Mouse (Mus musculus): ENCODE data around the gene 4930522L14Rik.
"Not testable (repeated sequence)": the region's sequence is repeated elsewhere in the genome, so short reads cannot be mapped to it uniquely, and the experiment has no call there.

4930522L14Rik gene

DNA sequence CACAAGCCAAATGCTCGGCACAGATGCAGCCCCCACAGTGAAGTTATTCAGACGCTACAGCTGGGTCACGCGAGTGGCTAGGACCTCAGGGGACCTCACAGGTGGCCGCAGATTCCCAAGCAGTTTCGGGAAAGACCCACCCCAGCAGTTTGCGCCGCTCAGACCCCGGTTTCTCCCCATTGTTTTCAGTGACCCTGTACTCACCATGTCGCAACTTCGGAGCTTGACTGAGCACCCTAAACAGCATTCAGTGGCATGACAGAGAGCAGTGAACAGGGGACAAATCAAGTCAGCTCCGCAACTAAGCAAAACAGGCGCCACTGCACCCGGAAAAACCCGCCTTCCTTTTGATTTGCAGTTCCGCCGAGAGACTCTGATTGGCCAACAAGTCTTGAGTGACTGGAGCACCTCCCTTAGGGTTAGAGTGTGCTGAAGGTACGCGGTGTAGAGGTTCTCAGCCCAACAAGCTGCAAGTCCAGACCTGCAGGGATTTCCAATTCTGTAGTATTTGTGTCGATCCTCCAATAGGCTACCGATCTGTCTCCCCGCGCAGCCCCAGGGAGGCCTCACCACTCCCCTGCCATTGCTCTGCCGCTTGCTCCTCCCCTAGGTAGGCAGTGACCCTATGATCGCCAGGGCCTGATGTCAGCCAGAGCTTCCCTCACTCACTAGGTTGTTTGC lies at the start of gene 4930522L14Rik:
4930522L14Rik (minus strand) TSS at position 496 of the 681 bp plus-strand sequence.
- DNase-seq, result peak; percentile 83

DNA sequence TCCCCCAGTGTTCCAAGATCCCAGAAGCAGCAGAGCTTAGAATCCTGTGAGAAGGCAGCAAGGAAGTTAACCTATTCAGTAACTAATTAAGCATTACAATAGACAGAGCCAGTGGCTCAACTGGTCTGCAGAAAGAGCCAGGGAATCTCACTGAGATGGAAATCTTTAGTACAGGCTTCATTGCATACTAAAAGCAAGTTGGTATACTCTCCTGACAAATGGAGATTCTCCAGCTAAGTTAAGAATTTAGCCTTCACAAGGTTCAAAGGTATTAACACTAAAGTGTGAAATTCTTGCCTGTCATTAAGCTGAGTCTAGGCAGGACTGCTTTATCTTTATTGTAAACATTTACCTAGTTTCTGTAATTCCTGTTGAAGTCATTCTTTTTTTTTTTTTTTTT lies 49.8 kb upstream of the 4930522L14Rik start:
- not testable (repeated sequence) for DNase-seq

DNA sequence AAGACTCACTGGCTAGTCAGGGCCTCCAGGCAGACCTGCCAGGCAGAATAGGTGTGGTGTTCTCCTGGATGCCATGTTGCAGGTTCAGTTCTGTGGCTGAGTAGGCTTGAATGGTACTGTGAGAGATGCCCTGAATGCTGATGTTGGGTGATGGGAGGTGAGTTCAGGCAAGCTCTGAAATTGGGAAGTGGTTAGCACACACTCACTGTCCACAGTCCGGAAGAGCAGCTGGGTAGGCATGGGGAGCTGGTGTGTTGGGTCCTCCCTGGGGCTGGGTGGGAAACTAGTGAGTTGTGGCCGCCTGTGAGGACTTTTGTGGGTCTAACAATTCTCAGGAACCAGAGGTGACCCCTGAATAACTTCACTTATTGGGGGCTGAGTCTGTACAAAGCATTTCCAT lies 48.3 kb upstream of the 4930522L14Rik start:
- not testable (repeated sequence) for DNase-seq

DNA sequence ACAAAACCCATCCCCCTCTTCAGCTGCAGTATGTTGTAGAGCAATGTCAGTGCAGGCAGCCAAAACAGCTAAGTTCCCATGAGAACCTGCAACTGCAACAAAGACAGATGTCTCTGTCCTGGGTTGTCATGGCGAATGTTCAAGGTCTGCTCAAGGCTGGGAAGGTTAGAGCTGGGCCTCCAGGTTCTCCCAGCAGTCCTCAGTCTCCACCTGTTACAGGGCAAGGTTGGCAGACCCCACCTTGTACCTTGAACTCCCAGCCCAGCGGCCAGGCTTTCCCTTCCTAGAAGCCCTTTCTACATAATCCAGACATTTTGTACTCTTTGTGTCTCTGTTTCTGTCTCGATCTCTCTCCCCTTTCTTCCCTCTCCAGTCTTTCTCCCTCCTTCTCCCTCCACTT lies 45.3 kb upstream of the 4930522L14Rik start:
- DNase-seq, result not testable (repeated sequence)

DNA sequence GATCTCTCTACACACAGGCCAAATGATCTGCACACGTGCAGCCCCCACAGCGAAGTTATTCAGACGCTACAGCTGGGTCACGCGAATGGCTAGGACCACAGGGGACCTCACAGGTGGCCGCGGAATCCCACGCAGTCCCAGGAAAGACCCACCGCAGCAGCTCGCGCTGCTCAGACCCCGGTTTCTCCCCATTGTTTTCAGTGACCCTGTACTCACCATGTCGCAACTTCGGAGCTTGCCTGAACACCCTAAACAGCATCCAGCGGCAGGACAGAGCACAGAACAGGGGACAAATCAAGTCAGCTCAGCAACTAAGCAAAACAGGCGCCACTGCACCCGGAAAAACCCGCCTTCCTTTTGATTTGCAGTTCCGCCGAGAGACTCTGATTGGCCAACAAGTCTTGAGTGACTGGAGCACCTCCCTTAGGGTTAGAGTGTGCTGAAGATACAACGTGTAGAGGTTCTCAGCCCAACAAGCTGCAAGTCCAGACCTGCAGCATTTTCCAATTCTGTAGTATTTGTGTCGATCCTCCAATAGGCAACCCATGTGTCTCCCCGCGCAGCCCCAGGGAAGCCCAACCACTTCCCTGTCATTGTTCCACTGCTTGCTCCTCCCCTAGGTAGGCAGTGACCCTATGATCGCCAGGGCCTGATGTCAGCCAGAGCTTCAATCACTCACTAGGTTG lies 44.4 kb upstream of the 4930522L14Rik start:
- peak; percentile 66 for DNase-seq

DNA sequence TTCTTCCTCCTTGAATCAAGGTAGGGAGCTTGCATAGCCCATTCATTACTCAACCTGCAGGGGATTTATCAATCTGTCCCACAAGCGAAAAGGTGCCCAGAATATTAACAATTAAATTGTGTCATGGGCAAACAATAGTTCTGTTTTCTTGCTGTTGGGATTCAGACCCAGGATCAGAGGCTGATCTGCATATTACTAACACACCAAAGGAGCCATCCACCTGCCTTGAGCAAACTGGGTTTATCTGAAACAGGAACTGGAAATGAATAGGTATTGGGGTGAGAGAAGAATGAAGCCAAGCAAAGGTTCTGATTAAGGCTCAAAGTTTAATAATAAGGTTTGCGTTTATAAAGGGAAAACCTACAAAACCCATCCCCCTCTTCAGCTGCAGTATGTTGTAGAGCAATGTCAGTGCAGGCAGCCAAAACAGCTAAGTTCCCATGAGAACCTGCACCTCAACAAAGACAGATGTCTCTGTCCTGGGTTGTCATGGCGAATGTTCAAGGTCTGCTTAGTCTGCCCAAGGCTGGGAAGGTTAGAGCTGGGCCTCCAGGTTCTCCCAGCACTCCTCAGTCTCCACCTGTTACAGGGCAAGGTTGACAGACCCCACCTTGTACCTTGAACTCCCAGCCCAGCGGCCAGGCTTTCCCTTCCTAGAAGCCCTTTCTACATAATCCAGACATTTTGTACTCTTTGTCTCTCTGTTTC lies 541 bp upstream of the 4930522L14Rik start:
- not testable (repeated sequence) for DNase-seq

DNA sequence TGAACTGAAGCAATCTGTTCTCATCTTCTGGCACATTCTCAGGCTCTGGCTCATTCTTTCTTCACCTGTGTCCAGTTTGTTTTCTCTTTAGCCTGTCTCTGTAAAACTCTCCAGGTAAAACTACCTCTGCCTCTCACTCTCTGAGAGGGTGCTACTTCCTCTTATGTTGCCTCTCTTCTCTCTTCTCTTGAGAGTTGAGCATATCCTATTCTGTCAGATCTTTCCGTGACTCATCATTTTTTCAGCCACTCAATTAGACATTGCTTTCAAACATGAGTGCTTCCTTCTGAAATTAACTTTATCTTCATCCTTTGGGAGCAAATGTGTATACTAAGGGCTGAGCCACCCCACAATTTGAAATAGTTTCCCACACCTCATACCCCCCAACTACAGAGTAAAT lies 6.6 kb downstream of the 4930522L14Rik start:
- DNase-seq, result not testable (repeated sequence)

DNA sequence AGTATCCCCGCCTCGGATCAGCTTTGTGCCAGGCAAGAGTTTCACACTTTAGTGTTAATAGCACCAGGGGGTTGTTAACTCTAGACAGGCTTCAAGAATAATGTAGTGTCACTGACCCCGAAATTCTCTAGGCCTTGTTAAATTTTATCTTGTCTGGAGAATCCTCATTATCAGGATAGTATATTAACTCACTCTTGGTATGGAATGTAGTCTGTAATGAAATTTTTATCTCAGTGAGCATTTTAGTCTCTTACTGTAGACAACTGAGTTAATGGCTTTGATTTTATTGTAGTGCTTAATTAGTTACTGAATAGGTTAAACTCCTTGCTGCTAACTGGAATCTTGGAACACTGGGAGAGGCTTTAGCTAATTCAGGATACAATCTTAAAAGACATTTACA lies 34.3 kb downstream of the 4930522L14Rik start:
- DNase-seq, result not testable (repeated sequence)

DNA sequence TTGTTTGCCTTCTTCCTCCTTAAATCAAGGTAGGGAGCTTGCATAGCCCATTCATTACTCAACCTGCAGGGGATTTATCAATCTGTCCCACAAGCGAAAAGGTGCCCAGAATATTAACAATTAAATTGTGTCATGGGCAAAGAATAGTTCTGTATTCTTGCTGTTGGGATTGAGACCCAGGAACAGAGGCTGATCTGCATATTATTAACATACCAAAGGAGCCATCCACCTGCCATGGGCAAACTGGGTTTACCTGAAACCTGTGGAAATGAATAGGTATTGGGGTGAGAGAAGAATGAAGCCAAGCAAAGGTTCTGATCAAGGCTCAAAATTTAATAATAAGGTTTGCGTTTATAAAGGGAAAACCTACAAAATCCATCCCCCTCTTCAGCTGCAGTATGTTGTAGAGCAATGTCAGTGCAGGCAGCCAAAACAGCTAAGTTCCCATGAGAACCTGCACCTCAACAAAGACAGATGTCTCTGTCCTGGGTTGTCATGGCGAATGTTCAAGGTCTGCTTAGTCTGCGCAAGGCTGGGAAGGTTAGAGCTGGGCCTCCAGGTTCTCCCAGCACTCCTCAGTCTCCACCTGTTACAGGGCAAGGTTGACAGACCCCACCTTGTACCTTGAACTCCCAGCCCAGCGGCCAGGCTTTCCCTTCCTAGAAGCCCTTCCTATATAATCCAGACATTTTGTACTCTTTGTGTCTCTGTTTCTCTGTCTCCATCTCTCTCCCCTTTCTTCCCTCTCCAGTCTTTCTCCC lies 60.3 kb downstream of the 4930522L14Rik start:
- not testable (repeated sequence) for DNase-seq

DNA sequence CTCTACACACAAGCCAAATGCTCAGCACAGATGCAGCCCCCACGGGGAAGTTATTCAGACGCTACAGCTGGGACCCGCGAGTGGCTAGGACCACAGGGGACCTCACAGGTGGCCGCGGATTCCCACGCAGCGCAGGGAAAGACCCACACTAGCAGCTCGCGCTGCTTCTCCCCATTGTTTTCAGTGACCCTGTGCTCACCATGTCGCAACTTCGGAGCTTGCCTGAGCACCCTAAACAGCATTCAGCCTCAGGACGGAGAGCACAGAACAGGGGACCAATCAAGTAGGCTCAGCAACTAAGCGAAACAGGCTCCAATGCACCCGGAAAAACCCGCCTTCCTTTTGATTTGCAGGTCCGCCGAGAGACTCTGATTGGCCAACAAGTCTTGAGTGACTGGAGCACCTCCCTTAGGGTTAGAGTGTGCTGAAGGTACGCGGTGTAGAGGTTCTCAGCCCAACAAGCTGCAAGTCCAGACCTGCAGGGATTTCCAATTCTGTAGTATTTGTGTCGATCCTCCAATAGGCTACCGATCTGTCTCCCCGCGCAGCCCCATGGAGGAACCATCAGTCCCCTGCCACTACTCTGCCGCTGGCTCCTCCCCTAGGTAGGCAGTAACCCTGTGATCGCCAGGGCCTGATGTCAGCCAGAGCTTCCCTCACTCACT lies 61.0 kb downstream of the 4930522L14Rik start, which contains the start of gene 5430403G16Rik:
5430403G16Rik (minus strand) TSS at position 505 of the 665 bp plus-strand sequence.
- peak; percentile 83 for DNase-seq
